Mouse (Mus musculus) A20 (cell line): Measurements from ENCODE around the gene Insc.

Source experiments
- DNase-seq: peaks from one replicate; pipeline ENCODE4 v3.0.0-alpha.2; 2011; ENCODE audit warnings: low read depth, low spot score

Gene Insc

DNA sequence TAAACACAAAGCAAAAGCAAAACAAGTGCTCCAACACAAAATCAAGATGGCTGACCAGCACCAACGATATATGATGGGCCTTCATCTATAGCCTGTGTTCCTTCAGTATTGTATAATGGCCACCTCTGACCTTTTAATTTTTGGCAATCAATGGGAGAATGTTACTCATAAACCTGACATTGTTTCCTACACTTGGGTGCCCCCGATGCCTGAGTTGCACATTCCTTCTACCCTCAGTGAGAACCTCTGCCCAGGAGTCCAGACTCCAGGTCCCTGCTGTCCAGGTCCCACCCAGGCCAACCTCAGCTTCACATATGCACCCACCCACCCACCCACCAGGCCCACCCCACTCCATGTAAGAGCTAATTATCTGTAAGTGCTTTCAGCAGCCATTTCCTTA, 79.2 kb downstream of the Insc start:
- no peak for DNase-seq

DNA sequence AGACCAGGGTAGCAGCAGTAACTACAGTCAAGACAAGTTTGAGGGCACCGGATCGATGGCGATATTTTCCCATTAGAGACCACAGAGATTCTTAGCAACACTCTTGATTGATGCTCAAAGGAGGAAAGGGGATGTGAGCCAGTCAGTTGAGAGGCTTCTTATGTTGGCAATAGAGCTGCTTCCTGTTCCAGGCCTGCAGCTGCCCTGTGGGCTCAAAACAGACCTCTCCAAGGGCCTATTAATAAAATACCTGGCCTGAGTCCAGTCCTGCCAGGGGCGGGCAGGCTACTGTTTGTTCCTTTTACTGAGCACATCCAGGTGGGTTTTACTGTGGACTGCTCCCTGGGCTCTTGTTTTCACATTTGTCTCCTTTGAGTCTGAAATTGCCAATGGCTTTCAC, 83.9 kb downstream of the Insc start:
- DNase-seq: no peak

DNA sequence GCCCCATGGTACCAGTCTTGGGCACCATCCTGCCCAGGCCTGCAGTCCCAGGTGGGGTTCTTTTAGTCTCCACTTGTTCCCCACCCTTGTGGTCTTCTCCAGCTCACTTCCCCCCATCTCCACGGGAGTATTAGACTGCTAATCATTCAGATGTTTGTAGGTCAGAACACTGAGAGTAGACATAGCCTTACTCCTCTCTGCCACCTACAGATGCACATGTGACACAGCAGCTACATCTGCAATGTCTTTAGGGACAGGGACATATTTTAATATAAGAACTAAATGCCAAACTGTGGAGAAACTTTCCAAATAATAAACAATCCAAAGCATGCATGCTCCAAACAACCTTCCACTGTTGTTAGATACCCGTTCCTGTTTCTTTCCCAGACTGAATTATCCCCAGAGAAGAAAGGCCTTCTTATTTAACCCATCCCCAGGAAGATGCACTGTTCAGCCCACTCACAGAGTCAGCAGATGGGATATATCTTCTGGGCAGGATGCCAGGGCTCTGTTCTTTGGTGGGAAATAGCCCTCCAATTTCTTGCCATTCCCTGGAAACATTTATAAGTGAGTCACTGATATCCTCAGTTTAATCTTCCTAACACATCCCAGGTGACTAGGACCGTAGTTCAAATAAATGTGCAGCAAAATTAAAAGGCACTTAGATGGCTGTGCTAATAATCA, 88.9 kb downstream of the Insc start:
- DNase-seq: no peak

DNA sequence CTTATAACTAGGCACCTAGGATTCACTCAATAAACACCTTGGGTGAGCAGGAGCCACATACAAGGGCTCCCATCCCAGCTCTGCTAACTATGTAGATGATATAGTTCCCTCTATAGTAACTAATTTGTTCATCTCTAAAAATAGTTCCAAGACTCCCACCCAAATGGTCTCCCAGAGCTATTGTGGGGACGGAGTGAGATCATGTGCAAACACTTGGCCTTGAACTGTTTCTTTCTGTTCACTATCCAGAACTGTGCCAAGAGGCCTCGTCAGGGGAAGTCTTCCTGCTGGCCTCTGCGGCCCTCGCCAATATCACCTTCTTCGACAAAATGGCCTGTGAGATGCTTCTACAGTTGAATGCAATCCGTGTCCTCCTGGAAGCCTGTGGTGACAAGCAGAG, 91.0 kb downstream of the Insc start:
- no peak for DNase-seq

DNA sequence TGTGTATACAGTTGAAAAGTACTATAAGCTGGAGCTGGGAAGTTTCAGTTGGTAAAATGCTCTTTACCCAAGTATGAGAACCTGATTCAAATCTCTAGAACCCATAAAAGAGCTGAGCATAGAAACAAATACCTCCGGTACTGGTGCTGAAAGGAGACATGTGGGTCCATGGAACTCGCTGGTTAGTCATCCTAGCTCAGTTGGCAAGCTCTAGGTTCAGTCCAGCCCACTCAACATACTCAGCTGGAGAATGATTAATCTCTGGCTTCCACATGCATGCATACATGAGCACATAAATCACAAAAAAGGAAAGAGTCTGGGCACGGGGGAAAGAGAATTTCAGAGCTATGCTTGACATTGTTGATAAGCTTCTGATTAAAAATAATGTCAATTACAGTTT, 93.8 kb downstream of the Insc start:
- no peak for DNase-seq

DNA sequence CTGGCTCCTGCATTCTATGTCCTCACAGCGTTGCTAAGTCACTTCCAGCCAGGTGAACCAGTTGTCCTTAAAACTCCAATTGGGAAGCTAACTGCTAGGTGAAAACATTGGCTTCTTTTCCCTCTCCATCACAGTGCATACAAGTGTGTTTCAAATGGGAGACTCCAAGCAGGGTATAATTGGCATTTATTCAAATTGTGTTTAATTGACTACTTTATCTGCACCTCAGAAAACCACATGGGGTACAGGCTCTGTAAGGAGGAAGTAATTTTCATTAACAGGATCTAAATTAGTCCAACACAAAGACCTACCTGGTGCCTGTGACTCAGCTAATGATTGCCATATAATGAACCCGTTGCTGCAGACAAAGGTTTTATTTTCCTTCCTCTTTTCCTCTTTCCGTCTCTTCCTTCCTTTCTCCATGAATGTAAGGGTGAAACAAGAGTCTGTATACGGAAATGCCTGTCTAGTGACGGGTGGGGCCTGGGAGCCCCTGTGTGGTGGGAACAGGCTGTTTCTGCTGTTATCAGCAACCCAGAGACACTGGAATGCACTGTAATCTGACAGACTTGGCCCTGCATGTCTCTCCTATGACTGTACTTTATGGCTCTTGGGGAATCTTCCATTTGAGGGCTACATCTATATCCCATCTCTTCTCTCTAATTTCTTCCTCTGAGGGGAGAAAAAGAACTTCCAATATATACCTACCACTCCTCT, 96.7 kb downstream of the Insc start:
- peak; percentile 11 for DNase-seq

DNA sequence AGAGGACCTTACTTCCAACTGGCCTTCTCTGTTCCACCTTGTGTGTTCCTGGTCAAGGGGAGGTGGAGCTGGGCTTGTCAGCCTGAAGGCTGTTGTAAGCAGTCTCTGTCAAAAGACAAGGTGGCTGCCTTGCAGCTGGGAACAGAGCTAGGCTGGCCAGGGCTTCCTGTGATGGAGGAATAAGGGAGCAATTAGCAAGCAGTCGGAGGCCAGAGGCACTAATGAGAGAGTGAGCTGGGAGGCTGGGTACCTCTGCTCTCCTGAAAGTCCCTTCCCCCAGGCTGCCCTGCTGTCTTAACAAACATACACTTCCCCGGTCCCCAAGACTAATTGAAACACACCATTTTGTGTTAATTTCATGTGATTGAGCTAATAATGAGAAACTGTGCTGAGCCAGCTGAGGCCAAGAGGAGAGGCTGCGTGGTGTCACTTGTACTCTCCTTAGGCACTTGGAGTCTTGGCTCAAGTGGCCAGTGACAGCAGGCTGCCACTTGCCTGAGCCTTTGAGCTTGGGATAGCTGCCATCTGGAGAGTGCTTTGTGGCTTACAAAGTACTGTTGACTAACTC, 99.2 kb downstream of the Insc start:
- no peak for DNase-seq

DNA sequence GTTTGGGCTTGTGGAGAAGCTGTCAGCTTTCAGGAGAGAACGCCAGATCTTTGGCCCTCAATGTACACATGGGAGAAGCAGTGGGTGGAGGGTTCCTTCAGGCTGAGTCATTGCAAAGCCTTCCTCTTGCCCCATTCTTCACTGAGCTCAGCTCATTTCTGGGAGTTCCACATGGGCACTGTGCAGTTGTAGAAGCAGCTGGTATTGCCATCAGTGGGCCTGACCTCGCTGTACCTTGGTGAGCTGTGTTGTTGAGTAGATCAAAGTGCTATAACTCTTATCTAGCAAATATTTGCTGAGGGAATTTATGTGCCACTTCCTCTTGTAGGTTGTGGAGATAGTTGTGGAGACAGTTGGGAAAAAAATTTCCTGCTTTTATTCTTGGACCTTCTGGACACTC, 103.7 kb downstream of the Insc start:
- DNase-seq: no peak

DNA sequence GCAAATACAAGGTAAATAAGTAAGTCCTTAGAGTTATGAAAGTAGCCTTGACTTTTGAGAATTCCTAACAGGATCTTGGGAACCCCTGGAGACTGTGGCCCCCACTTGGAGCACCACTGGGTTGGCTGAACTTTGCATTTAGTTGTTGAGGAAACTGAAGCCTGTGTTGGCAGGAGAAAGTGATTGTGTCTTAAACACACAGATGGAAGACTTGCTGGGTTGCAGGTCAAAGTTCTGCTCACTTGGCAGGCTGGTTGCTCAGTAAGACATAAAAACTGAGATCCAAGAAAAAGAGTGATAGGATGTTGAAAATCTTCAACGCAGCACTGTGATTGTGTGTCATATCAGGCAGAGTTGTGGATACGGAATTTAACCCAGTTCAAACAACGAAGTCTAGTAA, 108.9 kb downstream of the Insc start:
- no peak for DNase-seq

DNA sequence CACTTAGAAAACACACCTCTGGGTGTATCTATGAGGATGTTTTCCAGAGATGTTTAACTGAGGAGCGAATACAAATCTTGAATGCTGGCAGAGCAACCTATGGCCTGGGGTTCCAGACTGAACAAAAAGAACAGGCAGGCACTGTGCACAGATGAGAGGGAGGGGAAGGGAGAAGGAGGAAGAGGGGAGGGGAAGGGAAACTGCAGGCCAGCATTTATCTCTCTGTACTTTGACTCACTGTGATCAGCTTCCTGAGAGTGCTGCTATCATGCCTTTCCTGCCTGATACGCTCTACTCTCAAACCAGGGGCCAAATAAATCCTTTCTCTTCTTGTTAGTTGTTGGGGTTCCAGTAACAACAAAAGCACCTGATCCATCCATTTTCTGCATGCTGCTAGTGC, 110.7 kb downstream of the Insc start:
- no peak for DNase-seq

DNA sequence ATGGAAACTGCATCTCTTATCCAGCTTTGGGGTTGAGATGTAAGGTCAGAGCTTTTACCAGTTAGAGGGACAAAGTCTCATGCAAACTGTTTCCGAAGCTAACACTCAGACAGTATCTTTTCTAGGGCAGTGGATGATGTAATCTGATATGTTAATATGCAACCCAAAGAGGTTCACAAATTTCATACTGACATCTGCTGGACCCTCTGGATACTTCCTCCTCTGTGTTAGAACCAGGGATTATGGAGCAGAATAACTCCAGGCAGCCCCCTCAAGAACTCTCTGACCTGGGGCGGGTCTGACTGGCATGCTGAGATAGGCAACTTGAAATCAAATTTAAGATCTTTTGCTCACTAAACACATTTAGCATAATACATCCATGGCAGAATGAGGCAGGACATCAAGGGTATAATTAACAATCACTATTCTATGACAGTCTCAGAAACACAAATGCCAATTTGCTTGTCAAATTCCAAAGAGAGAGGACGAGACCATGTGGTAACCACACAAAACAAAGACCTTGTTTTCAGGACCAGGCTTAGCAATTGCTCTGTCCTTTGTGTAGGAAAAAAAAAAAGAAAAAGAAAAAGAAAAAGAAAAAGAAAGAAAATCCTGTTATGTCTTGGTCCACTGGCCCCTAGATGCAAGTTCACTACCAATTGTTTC, 117.5 kb downstream of the Insc start:
- no peak for DNase-seq

DNA sequence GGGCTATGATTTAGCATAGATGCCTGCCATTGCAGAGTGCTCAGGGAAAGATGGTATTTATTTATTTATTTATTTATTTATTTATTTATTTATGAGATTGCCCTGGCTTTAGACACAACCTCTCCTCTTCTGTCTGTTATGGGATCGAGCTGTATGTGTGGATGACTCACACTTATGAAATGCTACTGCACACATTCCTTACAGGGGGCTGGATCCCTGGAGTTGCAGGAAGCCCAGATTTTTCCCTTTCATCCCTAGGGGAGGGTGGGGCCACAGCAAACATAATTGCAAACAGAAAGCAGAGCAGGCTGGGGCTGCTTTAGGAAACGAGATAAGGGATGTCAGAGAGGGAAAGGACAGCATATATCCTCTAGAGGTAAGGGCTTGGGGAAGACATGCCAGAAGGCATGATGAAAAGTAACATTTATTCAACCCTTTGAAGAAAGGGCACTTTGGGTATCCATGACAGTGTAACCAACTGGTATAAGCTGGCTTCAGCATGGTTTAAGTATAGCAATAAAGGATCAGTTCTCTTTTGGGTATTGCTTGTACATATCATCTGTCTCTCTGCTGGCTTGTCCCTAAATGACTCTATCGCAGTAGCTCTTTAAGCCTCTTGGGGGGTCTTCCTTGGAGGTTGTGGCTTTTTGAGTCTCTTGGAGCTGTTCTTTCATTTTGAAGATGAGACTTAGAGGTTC, 130.0 kb downstream of the Insc start:
- DNase-seq: no peak

DNA sequence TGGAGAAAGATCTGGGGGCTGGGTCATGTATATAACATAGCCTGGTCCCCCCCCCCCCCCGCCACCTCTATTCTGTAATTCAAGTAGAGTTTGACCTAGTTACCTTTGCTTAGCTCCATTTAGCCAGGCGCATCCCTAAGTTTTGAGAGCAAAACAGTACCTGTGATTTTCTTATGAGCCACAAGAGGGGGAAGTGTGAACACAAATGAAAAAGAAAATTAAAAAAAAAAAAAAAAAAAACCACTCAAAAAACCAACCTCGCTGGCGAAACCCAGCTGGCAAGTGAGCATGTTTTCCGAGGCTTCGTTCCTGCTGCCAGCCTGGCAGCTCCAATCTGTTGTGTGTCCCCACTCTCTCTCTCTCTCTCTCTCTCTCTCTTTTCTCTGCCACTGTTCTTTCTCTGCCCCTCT, 130.5 kb downstream of the Insc start:
- DNase-seq: peak; percentile 10

DNA sequence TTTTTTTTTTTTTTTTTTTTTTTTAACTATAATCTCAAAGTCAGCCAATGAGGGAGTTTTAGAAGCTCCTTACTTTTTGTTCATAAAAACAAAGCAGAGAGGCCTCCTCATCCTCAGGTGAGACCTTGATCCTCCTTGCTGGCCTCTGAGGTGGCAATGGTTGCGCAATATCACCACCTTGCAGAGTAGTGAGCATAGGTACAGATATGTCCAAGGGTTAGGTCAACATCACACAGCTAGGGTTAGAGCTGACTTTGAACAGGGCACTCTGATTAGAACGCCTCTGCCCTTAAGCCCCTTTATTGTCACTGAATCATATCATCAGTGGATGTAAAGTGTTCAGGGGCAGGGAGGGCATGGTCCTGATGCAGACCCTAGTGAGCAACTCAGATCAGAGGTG, 131.1 kb downstream of the Insc start:
- DNase-seq: no peak

DNA sequence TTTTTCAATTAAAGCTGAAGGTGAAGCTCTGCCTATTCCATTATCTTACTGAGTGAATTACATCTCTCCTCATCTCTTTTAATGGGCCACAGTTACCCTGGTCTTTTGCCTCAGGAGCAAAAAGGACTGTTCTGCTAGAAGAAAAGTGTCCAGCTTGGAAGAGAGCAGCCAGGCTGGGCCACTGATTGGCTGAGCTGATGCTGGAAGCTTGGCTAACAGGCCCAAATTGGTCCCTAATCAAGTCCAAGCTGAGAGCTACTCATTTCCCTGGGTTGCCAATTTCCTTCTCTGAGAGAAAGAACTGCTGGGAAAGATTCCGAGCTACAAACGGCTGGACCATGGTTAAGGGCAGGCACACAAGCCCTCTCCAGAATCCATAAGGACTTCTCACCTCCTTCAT, 140.1 kb downstream of the Insc start:
- no peak for DNase-seq

DNA sequence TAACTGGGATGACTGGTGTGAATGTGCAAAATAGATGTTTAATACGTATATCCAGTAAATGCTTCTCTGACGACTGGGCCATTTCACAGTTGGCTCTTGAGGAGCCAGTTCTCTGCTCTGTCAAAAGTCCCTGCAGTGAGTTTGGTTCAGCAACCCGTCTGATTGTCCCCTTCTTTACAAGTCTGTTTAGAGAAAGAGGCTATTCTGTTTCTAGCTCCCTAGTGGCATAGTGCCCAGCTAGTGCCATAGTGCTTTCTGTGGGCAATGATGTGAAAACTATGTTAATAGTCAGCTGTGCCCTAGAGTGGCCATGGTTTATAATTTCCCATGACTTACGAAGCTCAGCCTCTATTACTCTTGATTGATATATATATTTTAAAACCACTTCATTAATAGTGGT, 143.4 kb downstream of the Insc start:
- no peak for DNase-seq

DNA sequence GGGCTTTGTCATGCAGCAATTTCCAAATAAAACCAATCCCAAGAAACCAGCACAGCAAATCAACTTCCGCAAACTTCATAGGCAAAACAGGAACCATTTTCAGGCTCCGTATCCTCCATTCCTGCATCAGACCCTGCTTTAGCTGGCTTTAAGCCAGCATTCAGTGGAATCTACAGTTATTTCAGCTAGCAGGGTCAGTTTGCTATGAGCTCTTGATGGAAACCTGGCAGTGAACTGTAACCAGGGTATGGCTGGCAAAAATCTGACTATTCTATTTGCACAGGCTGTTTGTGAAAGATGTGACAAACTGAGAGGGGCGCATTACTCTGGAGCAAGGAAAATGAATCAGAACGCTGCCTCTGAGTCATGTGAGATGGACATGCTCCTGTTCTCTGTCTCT, 146.7 kb downstream of the Insc start:
- no peak for DNase-seq

DNA sequence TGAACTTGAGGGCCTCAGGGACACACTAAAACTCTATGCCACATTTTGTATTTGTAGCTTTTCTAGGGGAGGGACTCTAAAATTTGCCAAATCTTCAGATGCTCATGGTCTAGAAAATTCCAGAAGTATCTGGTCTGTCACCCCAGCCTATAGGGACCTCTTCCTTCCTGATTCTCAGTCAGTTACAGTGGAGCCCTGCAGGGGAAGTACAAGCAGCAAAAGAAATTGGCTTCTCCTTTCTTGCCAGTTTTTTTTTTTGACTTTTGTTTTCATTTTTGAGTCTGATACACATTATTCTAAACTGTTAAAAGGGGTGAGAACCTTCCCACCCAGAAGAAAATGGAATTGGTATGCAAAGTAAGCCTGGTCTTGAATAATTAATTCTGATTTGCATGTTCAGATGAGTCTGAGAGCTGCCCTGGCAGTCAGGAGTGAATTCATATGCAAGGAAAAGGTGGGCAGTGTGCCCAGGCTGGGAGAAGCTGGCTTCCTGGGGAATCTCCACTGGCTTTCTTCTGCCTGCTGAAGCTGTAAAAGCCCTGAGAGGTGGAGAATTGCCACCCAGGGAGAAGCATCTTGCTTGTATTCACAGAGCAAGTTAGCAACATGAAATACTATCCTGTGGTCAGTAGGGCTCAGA, 149.2 kb downstream of the Insc start:
- DNase-seq: no peak

DNA sequence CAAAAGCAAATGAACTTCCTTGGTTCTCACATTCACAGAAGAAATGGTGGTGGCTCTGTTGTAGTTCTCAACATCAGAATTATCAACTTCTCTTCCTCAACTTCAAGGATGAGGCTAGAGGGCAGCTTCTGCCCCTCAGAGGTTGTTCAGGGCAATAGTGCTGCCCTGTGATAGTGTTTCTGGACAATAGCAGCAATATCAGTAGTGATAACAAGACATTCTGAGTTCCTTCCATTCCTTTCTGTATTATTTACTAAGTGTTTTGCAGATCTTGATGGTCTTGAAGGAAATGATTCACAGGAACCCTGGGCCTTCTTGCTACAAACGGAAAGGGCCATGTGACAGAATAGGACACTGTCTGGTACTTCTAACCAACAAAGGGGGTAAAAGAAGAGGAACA, 150.4 kb downstream of the Insc start:
- no peak for DNase-seq

DNA sequence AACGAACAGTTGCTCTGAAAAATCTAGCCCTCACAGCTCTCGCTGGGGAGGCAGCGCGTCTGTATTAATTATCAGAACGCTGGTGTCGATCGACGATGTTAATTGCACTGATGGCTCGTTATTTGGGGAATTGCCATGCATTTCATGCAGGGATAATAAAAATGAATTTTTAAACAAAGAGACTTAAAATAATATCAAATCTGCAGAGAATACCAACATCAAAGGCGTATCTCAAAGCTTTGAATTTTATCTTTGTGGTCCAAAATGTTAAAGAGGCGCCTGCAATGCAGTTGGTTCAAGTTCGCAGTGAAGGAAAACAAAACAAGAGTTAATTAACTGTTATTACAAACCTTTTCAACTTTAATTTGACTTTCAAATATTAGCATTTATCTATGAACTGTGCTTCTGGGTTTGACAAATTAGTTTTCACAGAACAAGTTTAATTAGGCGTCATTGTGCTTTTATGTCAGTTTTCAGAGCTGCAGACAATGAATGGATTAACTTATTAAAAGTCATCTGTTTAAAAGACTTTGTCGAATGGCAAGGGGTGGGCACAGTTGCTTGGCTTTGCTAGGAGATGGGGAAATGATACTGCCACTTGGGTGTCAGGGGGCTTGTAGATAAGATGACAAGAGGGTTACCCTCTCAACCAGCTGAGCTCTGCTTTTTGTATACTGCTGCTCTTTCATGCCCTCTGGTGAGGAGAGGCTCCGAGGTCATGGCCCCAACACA, 153.6 kb downstream of the Insc start:
- no peak for DNase-seq
